Mouse (Mus musculus) right cerebral cortex, adult 18-20 months (tissue): ENCODE data around the gene Olfr1307.

Source experiments
- DNase-seq: peaks from one replicate; pipeline ENCODE4 v3.0.0; 2022; ENCODE audit warnings: mixed read lengths

The Olfr1307 gene

GRCm38 (mm10) chr2:111949340-111949739 is at the start of gene Olfr1307:
Olfr1307 (minus strand) TSS chr2:111949440.
- DNase-seq, result no peak

DNA sequence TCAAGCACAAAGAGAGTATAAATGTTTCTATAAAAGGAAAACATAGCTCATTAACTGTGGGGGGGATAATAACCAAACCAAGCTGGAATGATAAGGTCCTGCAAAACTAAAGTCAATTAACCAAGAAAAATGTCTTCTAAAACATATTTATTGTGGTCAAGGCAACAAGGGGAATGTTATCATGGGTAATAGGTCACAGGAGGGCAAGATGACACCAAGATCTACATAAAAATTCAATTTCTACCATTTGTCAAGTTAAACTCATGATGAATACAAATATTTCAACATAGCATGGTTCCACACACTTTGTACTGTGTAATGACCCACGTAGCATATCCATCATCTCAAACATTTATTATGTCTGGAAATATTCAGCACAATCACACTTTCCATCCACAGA is 40.9 kb upstream of the Olfr1307 start, which contains the start of gene Olfr1309:
TSS of gene Olfr1309 (minus strand) at position 101 of the 400 bp plus-strand sequence.
- DNase-seq, result no peak

DNA sequence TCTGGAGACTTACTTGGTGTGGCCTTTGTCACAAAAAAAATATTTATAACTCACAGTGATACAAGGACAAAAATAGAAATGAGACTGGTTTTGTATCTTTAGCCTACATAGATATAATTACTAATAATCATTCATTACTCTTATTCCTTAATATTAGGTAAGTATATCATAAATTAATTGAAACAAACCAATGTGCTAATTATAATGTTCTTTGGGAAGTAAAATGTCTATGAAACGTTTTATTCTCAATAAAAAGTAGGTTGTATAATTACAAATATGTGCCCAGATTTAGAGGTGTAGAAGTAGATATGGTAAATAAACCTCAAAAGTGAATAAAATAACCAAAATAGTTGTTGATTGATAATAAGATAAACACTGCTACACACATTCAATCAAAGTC is 15.6 kb upstream of the Olfr1307 start, which contains the start of gene Olfr1308:
TSS of gene Olfr1308 (minus strand) at position 101 of the 400 bp plus-strand sequence.
- DNase-seq, result no peak

DNA sequence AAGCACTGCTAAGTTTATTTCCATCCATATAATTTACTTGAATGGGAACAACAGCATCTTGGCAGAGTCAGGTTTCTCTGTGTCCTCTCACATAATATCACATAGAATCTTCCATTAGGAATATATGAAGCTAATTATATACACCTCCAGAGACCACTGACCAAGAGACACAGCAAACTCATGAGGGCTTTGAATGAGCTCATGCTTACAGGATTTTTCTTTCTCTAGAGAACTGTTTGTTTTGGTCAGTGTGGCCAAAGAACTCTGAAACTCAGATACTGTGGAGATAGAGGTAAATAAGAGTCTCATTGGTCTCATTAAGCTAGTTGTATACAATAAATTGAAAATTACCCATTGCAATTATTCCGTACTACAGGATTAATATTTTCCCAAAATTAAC is 33.1 kb downstream of the Olfr1307 start, which contains the start of gene Olfr1306:
TSS of gene Olfr1306 (minus strand) at position 101 of the 400 bp plus-strand sequence.
- DNase-seq, result no peak
